Mouse (Mus musculus): ENCODE measurements around the gene Srp68. TPM values are rescaled to one million over a fixed set of nuclear protein-coding genes. Genes with fewer than 3 reads are reported as not detected.

The Srp68 gene
- polyA plus RNA-seq, 1 experiment from 2014 or later: 107 TPM

GRCm38 (mm10) chr11:116298221-116298620 lies 24.2 kb upstream of the Srp68 start:
- no peaks in the 10 kb centered on the region for H3K9me3 ChIP-seq
- no peak overlapping the region for H3K4me2 ChIP-seq (replicated peaks)
- no peak for ATAC-seq (ENCODE audit: insufficient number of reproducible peaks, insufficient read depth, low FRiP score, low TSS enrichment)
- H3K4me1 ChIP-seq: no peaks in the 10 kb centered on the region
- 85% methylated on average over 11 of the region's 11 CpGs for WGBS
- H3K27me3 ChIP-seq: no peaks in the 10 kb centered on the region
- H3K27ac ChIP-seq: no peak overlapping the region
- H3K4me3 ChIP-seq: no peak overlapping the region
- H3K36me3 ChIP-seq: peaks cover 82% of the 10 kb centered on the region
- no peak overlapping the region for H3K9ac ChIP-seq

- Histone ChIP-seq H3K27ac (no peak overlapping the region), H3K4me1 (no peaks in the 10 kb centered on the region), H3K4me2 (replicated peaks) (no peak overlapping the region), H3K36me3 (peaks cover 77% of the 10 kb centered on the region), H3K9ac (no peak overlapping the region), H3K4me3 (no peak overlapping the region), H3K27me3 (no peaks in the 10 kb centered on the region), H3K9me3 (no peaks in the 10 kb centered on the region)
- 64% methylated on average over 3 of the region's 3 CpGs for WGBS
- 0 out of 2 replicates have a peak, but pooled peaks have one; percentile 3 for ATAC-seq (ENCODE audit: insufficient number of reproducible peaks, insufficient read depth, low FRiP score, low TSS enrichment)
Measured at GRCm38 (mm10) chr11:116297017-116297416, 23.0 kb upstream of the Srp68 start.

GRCm38 (mm10) chr11:116296191-116296734 lies 22.2 kb upstream of the Srp68 start:
- H3K4me1 ChIP-seq: no peaks in the 10 kb centered on the region
- no peak overlapping the region for H3K4me2 ChIP-seq (replicated peaks)
- ATAC-seq (ENCODE audit: insufficient number of reproducible peaks, insufficient read depth, low FRiP score, low TSS enrichment): no peak
- no peaks in the 10 kb centered on the region for H3K27me3 ChIP-seq
- H3K27ac ChIP-seq: no peak overlapping the region
- no peak overlapping the region for H3K9ac ChIP-seq
- H3K9me3 ChIP-seq: no peaks in the 10 kb centered on the region
- H3K4me3 ChIP-seq: no peak overlapping the region
- H3K36me3 ChIP-seq: peaks cover 76% of the 10 kb centered on the region
- WGBS: 81% methylated on average over 8 of the region's 8 CpGs

- ATAC-seq (ENCODE audit: insufficient number of reproducible peaks, insufficient read depth, low FRiP score, low TSS enrichment): 0 out of 2 replicates have a peak, but pooled peaks have one; percentile 16
Measured at GRCm38 (mm10) chr11:116294319-116294718, 20.3 kb upstream of the Srp68 start.

GRCm38 (mm10) chr11:116293538-116294137 lies 19.6 kb upstream of the Srp68 start:
- no peak for ATAC-seq (ENCODE audit: insufficient number of reproducible peaks, insufficient read depth, low FRiP score, low TSS enrichment)
- no peaks in the 10 kb centered on the region for H3K27me3 ChIP-seq
- no peak overlapping the region for H3K9ac ChIP-seq
- no peak overlapping the region for H3K4me2 ChIP-seq (replicated peaks)
- no peak overlapping the region for H3K27ac ChIP-seq
- H3K36me3 ChIP-seq: peaks cover 76% of the 10 kb centered on the region
- WGBS: 83% methylated on average over 12 of the region's 12 CpGs
- no peaks in the 10 kb centered on the region for H3K9me3 ChIP-seq
- no peaks in the 10 kb centered on the region for H3K4me1 ChIP-seq
- no peak overlapping the region for H3K4me3 ChIP-seq

More at GRCm38 (mm10) chr11:116294319-116294718, 20.3 kb upstream of the Srp68 start:
- Histone ChIP-seq H3K4me3 (no peak overlapping the region), H3K4me1 (no peaks in the 10 kb centered on the region), H3K36me3 (peaks cover 76% of the 10 kb centered on the region), H3K27ac (no peak overlapping the region), H3K9ac (no peak overlapping the region), H3K4me2 (replicated peaks) (no peak overlapping the region), H3K27me3 (no peaks in the 10 kb centered on the region), H3K9me3 (no peaks in the 10 kb centered on the region)
- 33% methylated on average over 5 of the region's 5 CpGs for WGBS

- Histone ChIP-seq H3K4me2 (replicated peaks) (no peak overlapping the region), H3K27me3 (no peaks in the 10 kb centered on the region), H3K9ac (no peak overlapping the region), H3K4me1 (no peaks in the 10 kb centered on the region), H3K4me3 (no peak overlapping the region), H3K27ac (no peak overlapping the region), H3K36me3 (peaks cover 83% of the 10 kb centered on the region), H3K9me3 (no peaks in the 10 kb centered on the region)
- no peak for ATAC-seq (ENCODE audit: insufficient number of reproducible peaks, insufficient read depth, low FRiP score, low TSS enrichment)
- 91% methylated on average over 13 of the region's 13 CpGs for WGBS
Measured at GRCm38 (mm10) chr11:116292401-116292800, 18.4 kb upstream of the Srp68 start.

GRCm38 (mm10) chr11:116290556-116290955 lies 16.5 kb upstream of the Srp68 start:
- 81% methylated on average over 8 of the region's 8 CpGs for WGBS
- H3K36me3 ChIP-seq: peaks cover 69% of the 10 kb centered on the region
- no peak overlapping the region for H3K27ac ChIP-seq
- no peak overlapping the region for H3K4me3 ChIP-seq
- no peak for ATAC-seq (ENCODE audit: insufficient number of reproducible peaks, insufficient read depth, low FRiP score, low TSS enrichment)
- no peaks in the 10 kb centered on the region for H3K9me3 ChIP-seq
- H3K27me3 ChIP-seq: peaks cover 4% of the 10 kb centered on the region; the same call in 1 of the 2 replicates
- no peaks in the 10 kb centered on the region for H3K4me1 ChIP-seq
- H3K4me2 ChIP-seq (replicated peaks): no peak overlapping the region
- no peak overlapping the region for H3K9ac ChIP-seq

GRCm38 (mm10) chr11:116287351-116287750 lies 13.3 kb upstream of the Srp68 start:
- H3K36me3 ChIP-seq: peaks cover 51% of the 10 kb centered on the region
- H3K4me1 ChIP-seq: no peaks in the 10 kb centered on the region
- no peak for ATAC-seq (ENCODE audit: insufficient number of reproducible peaks, insufficient read depth, low FRiP score, low TSS enrichment)
- 0 out of 2 replicates have a peak overlapping the region, but pooled peaks have one; percentile 36 for H3K27ac ChIP-seq
- peaks cover 36% of the 10 kb centered on the region for H3K27me3 ChIP-seq
- H3K4me3 ChIP-seq: no peak overlapping the region
- WGBS: 76% methylated on average over 5 of the region's 5 CpGs
- H3K9ac ChIP-seq: no peak overlapping the region
- no peaks in the 10 kb centered on the region for H3K9me3 ChIP-seq
- H3K4me2 ChIP-seq (replicated peaks): no peak overlapping the region

- Histone ChIP-seq H3K27ac (no peak overlapping the region), H3K4me2 (replicated peaks) (no peak overlapping the region), H3K4me1 (peaks cover 7% of the 10 kb centered on the region; the same call in 1 of the 2 replicates), H3K36me3 (peaks cover 37% of the 10 kb centered on the region), H3K27me3 (peaks cover 52% of the 10 kb centered on the region), H3K9me3 (no peaks in the 10 kb centered on the region), H3K9ac (no peak overlapping the region), H3K4me3 (no peak overlapping the region)
- ATAC-seq (ENCODE audit: insufficient number of reproducible peaks, insufficient read depth, low FRiP score, low TSS enrichment): peak; percentile 36; the same call in 1 of the 2 replicates
- 74% methylated on average over 7 of the region's 7 CpGs for WGBS
Measured at GRCm38 (mm10) chr11:116285770-116286191, 11.8 kb upstream of the Srp68 start.

GRCm38 (mm10) chr11:116283982-116284381 lies 10.0 kb upstream of the Srp68 start:
- WGBS: 31% methylated on average over 6 of the region's 6 CpGs
- no peak for ATAC-seq (ENCODE audit: insufficient number of reproducible peaks, insufficient read depth, low FRiP score, low TSS enrichment)
- no peak overlapping the region for H3K9ac ChIP-seq
- H3K36me3 ChIP-seq: peaks cover 19% of the 10 kb centered on the region
- H3K9me3 ChIP-seq: no peaks in the 10 kb centered on the region
- no peak overlapping the region for H3K4me3 ChIP-seq
- no peak overlapping the region for H3K27ac ChIP-seq
- peaks cover 7% of the 10 kb centered on the region; the same call in 1 of the 2 replicates for H3K4me1 ChIP-seq
- peaks cover 64% of the 10 kb centered on the region for H3K27me3 ChIP-seq
- no peak overlapping the region for H3K4me2 ChIP-seq (replicated peaks)

- no peaks in the 10 kb centered on the region for H3K9me3 ChIP-seq
- no peak overlapping the region for H3K27ac ChIP-seq
- 0 out of 2 replicates have a peak overlapping the region, but pooled peaks have one; percentile 2 for H3K4me3 ChIP-seq
- no peak overlapping the region for H3K9ac ChIP-seq
- H3K4me1 ChIP-seq: peaks cover 7% of the 10 kb centered on the region; the same call in 1 of the 2 replicates
- WGBS: 8% methylated on average over 48 of the region's 48 CpGs
- no peak; the same call in 1 of the 2 replicates for ATAC-seq (ENCODE audit: insufficient number of reproducible peaks, insufficient read depth, low FRiP score, low TSS enrichment)
- H3K27me3 ChIP-seq: peaks cover 66% of the 10 kb centered on the region
- peak overlapping the region; percentile 8; the same call in 1 of the 2 replicates for H3K4me2 ChIP-seq (replicated peaks)
- peaks cover 10% of the 10 kb centered on the region for H3K36me3 ChIP-seq
Measured at GRCm38 (mm10) chr11:116282912-116283521, 9.0 kb upstream of the Srp68 start.
